Mouse (Mus musculus): ENCODE results near the gene Nav3. TPM values are rescaled to one million over a fixed set of nuclear protein-coding genes. Genes with fewer than 3 reads are reported as not detected.

Nav3 gene
- total and polyA plus RNA-seq, 3 experiments = not detected

- Histone ChIP-seq H3K36me3 (ENCODE audit: control insufficient read depth in 1 of 2, insufficient read depth in 2 of 2, low read length in 2 of 2) (no peaks in the 10 kb centered on the region), H3K9ac (ENCODE audit: control insufficient read depth, low read depth, low read length, poor library complexity, severe bottlenecking) (no peak overlapping the region), H3K79me2 (ENCODE audit: control insufficient read depth, insufficient read depth, low read length, poor library complexity) (no peaks in the 10 kb centered on the region), H3K27ac (ENCODE audit: control insufficient read depth, low read depth, low read length) (no peak overlapping the region), H3K27me3 (ENCODE audit: control insufficient read depth in 1 of 2, insufficient read depth in 2 of 2, low read length in 2 of 2) (no peaks in the 10 kb centered on the region), H3K4me1 (ENCODE audit: control insufficient read depth in 1 of 2, insufficient read depth in 2 of 2, low read length in 2 of 2) (no peaks in the 10 kb centered on the region), H3K4me3 (ENCODE audit: control insufficient read depth in 1 of 2, insufficient read depth in 1 of 2, low read depth in 2 of 2, low read length in 2 of 2) (no peak overlapping the region), H3K9me3 (replicated peaks; ENCODE audit: insufficient read depth, low read length) (no peaks in the 10 kb centered on the region)
- TF ChIP-seq TAL1 (IDR thresholded peaks at IDR 0.05; ENCODE audit: low read length) = no peak
- no peak for DNase-seq (ENCODE audit: low read depth, low spot score)
These were observed 42.6 kb downstream of the Nav3 start for GRCm38 (mm10) chr10:110413281-110413897.

- Histone ChIP-seq H3K36me3 (ENCODE audit: control insufficient read depth in 1 of 2, insufficient read depth in 2 of 2, low read length in 2 of 2) (no peaks in the 10 kb centered on the region), H3K4me1 (ENCODE audit: control insufficient read depth in 1 of 2, insufficient read depth in 2 of 2, low read length in 2 of 2) (no peaks in the 10 kb centered on the region), H3K9me3 (replicated peaks; ENCODE audit: insufficient read depth, low read length) (no peaks in the 10 kb centered on the region), H3K9ac (ENCODE audit: control insufficient read depth, low read depth, low read length, poor library complexity, severe bottlenecking) (no peak overlapping the region), H3K27ac (ENCODE audit: control insufficient read depth, low read depth, low read length) (no peak overlapping the region), H3K27me3 (ENCODE audit: control insufficient read depth in 1 of 2, insufficient read depth in 2 of 2, low read length in 2 of 2) (no peaks in the 10 kb centered on the region), H3K79me2 (ENCODE audit: control insufficient read depth, insufficient read depth, low read length, poor library complexity) (no peaks in the 10 kb centered on the region), H3K4me3 (ENCODE audit: control insufficient read depth in 1 of 2, insufficient read depth in 1 of 2, low read depth in 2 of 2, low read length in 2 of 2) (no peak overlapping the region)
- DNase-seq (ENCODE audit: low read depth, low spot score) = no peak
- TF ChIP-seq USF1 (IDR thresholded peaks at IDR 0.05; ENCODE audit: low read depth, low read length) (no peak), TBP (IDR thresholded peaks at IDR 0.05; ENCODE audit: low read depth, low read length) (no peak), RCOR1 (IDR thresholded peaks at IDR 0.05; ENCODE audit: low read depth, low read length) (no peak), ZNF384 (IDR thresholded peaks at IDR 0.05; ENCODE audit: low read depth, low read length) (no peak)
These were observed 53.1 kb downstream of the Nav3 start for GRCm38 (mm10) chr10:110402950-110403349.

GRCm38 (mm10) chr10:110400642-110401041, 55.4 kb downstream of the Nav3 start:
- Histone ChIP-seq H3K4me1 (ENCODE audit: control insufficient read depth in 1 of 2, insufficient read depth in 2 of 2, low read length in 2 of 2) (no peaks in the 10 kb centered on the region), H3K9me3 (replicated peaks; ENCODE audit: insufficient read depth, low read length) (no peaks in the 10 kb centered on the region), H3K36me3 (ENCODE audit: control insufficient read depth in 1 of 2, insufficient read depth in 2 of 2, low read length in 2 of 2) (no peaks in the 10 kb centered on the region), H3K27me3 (ENCODE audit: control insufficient read depth in 1 of 2, insufficient read depth in 2 of 2, low read length in 2 of 2) (no peaks in the 10 kb centered on the region), H3K79me2 (ENCODE audit: control insufficient read depth, insufficient read depth, low read length, poor library complexity) (no peaks in the 10 kb centered on the region), H3K27ac (ENCODE audit: control insufficient read depth, low read depth, low read length) (no peak overlapping the region), H3K4me3 (ENCODE audit: control insufficient read depth in 1 of 2, insufficient read depth in 1 of 2, low read depth in 2 of 2, low read length in 2 of 2) (no peak overlapping the region), H3K9ac (ENCODE audit: control insufficient read depth, low read depth, low read length, poor library complexity, severe bottlenecking) (no peak overlapping the region)
- no peak for DNase-seq (ENCODE audit: low read depth, low spot score)
- no peak for TF ChIP-seq MEF2A (IDR thresholded peaks at IDR 0.05; ENCODE audit: extremely low read depth, insufficient replicate concordance, low read depth, low read length, poor library complexity, severe bottlenecking)
- no peak for TF ChIP-seq ZNF384 (IDR thresholded peaks at IDR 0.05; ENCODE audit: low read depth, low read length)
- TF ChIP-seq ELF1 (IDR thresholded peaks at IDR 0.05; ENCODE audit: low read depth, low read length) = no peak
- no peak for TF ChIP-seq MAFK (IDR thresholded peaks at IDR 0.05; ENCODE audit: borderline replicate concordance, low read depth, low read length)
- TF ChIP-seq CTCF (IDR thresholded peaks at IDR 0.05 in 2 of 3, conservative IDR thresholded peaks at IDR 0.05 in 1 of 3; ENCODE audit: control insufficient read depth in 1 of 3, insufficient read depth in 1 of 3, low read depth in 2 of 3, low read length in 3 of 3, poor library complexity in 1 of 3, severe bottlenecking in 1 of 3) = no peak
- no peak for TF ChIP-seq MXI1 (IDR thresholded peaks at IDR 0.05; ENCODE audit: low read depth, low read length)
- no peak for TF ChIP-seq EP300 (IDR thresholded peaks at IDR 0.05; ENCODE audit: low read depth in 1 of 2, low read length in 2 of 2)
- no peak for TF ChIP-seq USF1 (IDR thresholded peaks at IDR 0.05; ENCODE audit: low read depth, low read length)
- TF ChIP-seq KAT2A (conservative IDR thresholded peaks at IDR 0.05; ENCODE audit: low read depth, low read length) = no peak
- TF ChIP-seq GATA1 (IDR thresholded peaks at IDR 0.05; ENCODE audit: low read depth, low read length) = no peak
- no peak for TF ChIP-seq UBTF (IDR thresholded peaks at IDR 0.05; ENCODE audit: borderline replicate concordance, insufficient read depth, low read depth, low read length)
- TF ChIP-seq CHD1 (IDR thresholded peaks at IDR 0.05; ENCODE audit: low read depth, low read length) = no peak
- TF ChIP-seq USF2 (IDR thresholded peaks at IDR 0.05; ENCODE audit: borderline replicate concordance in 1 of 2, insufficient read depth in 1 of 2, low read depth in 1 of 2, low read length in 2 of 2) = no peak

All from MEL (cell line).